Mouse (Mus musculus) bone marrow macrophage, adult 2 months (primary cell): ENCODE measurements around the gene Adamts7.

ENCODE experiments used
- CTCF ChIP-seq: IDR thresholded peaks from 2 replicates; pipeline ENCODE4 v1.5.1; 2012; ENCODE audit warnings: low read depth, mild to moderate bottlenecking, low read length, moderate library complexity
- POLR2A ChIP-seq: IDR thresholded peaks from 2 replicates; pipeline ENCODE4 v1.6.1; 2012; ENCODE audit warnings: mild to moderate bottlenecking, low read depth, low read length, borderline replicate concordance

GRCm38 (mm10) chr9:90133562-90134355 lies 29.1 kb upstream of the Adamts7 start:
- TF ChIP-seq CTCF (no peak), POLR2A (no peak)
